Mouse (Mus musculus): ENCODE data around the gene Upf2. TPM values are rescaled to one million over a fixed set of nuclear protein-coding genes. Genes with fewer than 3 reads are reported as not detected.

Gene Upf2
- 24.4 and 25.5 TPM in 2 replicates for total RNA-seq (2021)
- long read RNA-seq, experiment 1, full-length matches to known transcripts = 4 of 12 reads
- long read RNA-seq, experiment 1, partial matches to known transcripts = 0 of 12 reads
- long read RNA-seq, experiment 1, other reads (novel, unspliced or antisense) = 8 of 12 reads
- long read RNA-seq, experiment 2, full-length matches to known transcripts = 2 of 7 reads
- long read RNA-seq, experiment 2, partial matches to known transcripts = 0 of 7 reads
- long read RNA-seq, experiment 2, other reads (novel, unspliced or antisense) = 5 of 7 reads

GRCm38 (mm10) chr2:5950766-5951595 is at the start of gene Upf2:
Gene Upf2 (plus strand): TSS chr2:5951469.
- DNase-seq = peak; percentile 98

GRCm38 (mm10) chr2:5906092-5906491 is 45.2 kb upstream of the Upf2 start:
- peak; percentile 76 for DNase-seq

- peak; percentile 70 for DNase-seq
These were observed 44.6 kb upstream of the Upf2 start for GRCm38 (mm10) chr2:5906625-5907024.

- DNase-seq = no peak
These were observed 39.8 kb upstream of the Upf2 start for GRCm38 (mm10) chr2:5911282-5911965.

- DNase-seq = no peak
These were observed 28.4 kb upstream of the Upf2 start for GRCm38 (mm10) chr2:5922823-5923222.

GRCm38 (mm10) chr2:5923786-5924185 is 27.5 kb upstream of the Upf2 start:
- no peak for DNase-seq

- no peak for DNase-seq
These were observed 23.8 kb upstream of the Upf2 start for GRCm38 (mm10) chr2:5927481-5927880.

- no peak for DNase-seq
These were observed 21.5 kb upstream of the Upf2 start for GRCm38 (mm10) chr2:5929793-5930192.

- DNase-seq = no peak
These were observed 20.8 kb upstream of the Upf2 start for GRCm38 (mm10) chr2:5930291-5931054.

- no peak for DNase-seq
These were observed 19.3 kb upstream of the Upf2 start for GRCm38 (mm10) chr2:5931938-5932337.

GRCm38 (mm10) chr2:5934936-5935335 is 16.3 kb upstream of the Upf2 start:
- DNase-seq = no peak

GRCm38 (mm10) chr2:5936068-5936467 is 15.2 kb upstream of the Upf2 start:
- DNase-seq = no peak

- DNase-seq = no peak
These were observed 14.7 kb upstream of the Upf2 start for GRCm38 (mm10) chr2:5936550-5936949.

GRCm38 (mm10) chr2:5939319-5939718 is 11.9 kb upstream of the Upf2 start:
- DNase-seq = no peak

- no peak for DNase-seq
These were observed 11.4 kb upstream of the Upf2 start for GRCm38 (mm10) chr2:5939911-5940310.

GRCm38 (mm10) chr2:5940936-5941335 is 10.3 kb upstream of the Upf2 start:
- DNase-seq = no peak

- DNase-seq = no peak
These were observed 9.3 kb upstream of the Upf2 start for GRCm38 (mm10) chr2:5941861-5942415.

- peak; percentile 86 for DNase-seq
These were observed 8.7 kb upstream of the Upf2 start, which contains the start of gene Dhtkd1 for GRCm38 (mm10) chr2:5942416-5943032. Gene Dhtkd1 (minus strand): TSS chr2:5942792.

- no peak for DNase-seq
These were observed 8.2 kb upstream of the Upf2 start for GRCm38 (mm10) chr2:5943071-5943470.

- no peak for DNase-seq
These were observed 5.6 kb upstream of the Upf2 start for GRCm38 (mm10) chr2:5945629-5946028.

- no peak for DNase-seq
These were observed 4.4 kb upstream of the Upf2 start for GRCm38 (mm10) chr2:5946876-5947275.
